Mouse (Mus musculus) intestine, embryonic 14.5 days (tissue): ENCODE measurements around the gene Lkaaear1. TPM values are rescaled to one million over a fixed set of nuclear protein-coding genes. Genes with fewer than 3 reads are reported as not detected.

Experiments used
- ATAC-seq: fragments of 200-750 bp; cut with Nextera tagmentation; replicated peaks from 2 replicates; pipeline ENCODE4 v1.8.0; 2017; ENCODE audit warnings: low read depth, moderate number of reproducible peaks, moderate TSS enrichment, moderate library complexity; ENCODE audit not compliant: low FRiP score, low TSS enrichment
- DNase-seq: peaks from one replicate; pipeline ENCODE4 v3.0.0-alpha.2; 2018; ENCODE audit warnings: low spot score
- H3K27ac ChIP-seq: fragments of 300-500 bp; sonication (generic); 2 replicates; pipeline ENCODE4 v1.5.1; 2014; ENCODE audit warnings: low read depth, mild to moderate bottlenecking, control low read depth
- H3K27me3 ChIP-seq: fragments of 300-500 bp; sonication (generic); replicated peaks from 2 replicates; pipeline ENCODE4 v1.6.1; 2014; ENCODE audit warnings: low read length, control low read depth; ENCODE audit not compliant: control insufficient read depth, insufficient read depth
- H3K36me3 ChIP-seq: fragments of 300-500 bp; sonication (generic); 2 replicates; pipeline ENCODE4 v1.6.1; 2014; ENCODE audit warnings: low read length, control low read depth; ENCODE audit not compliant: control insufficient read depth, insufficient read depth
- H3K4me1 ChIP-seq: fragments of 300-500 bp; sonication (generic); replicated peaks from 2 replicates; pipeline ENCODE4 v1.6.1; 2014; ENCODE audit warnings: low read length, control low read depth, mixed read lengths; ENCODE audit not compliant: control insufficient read depth, insufficient read depth
- H3K4me2 ChIP-seq: fragments of 300-500 bp; sonication (generic); 2 replicates; pipeline ENCODE4 v1.6.1; 2014; ENCODE audit warnings: low read length
- H3K4me3 ChIP-seq: fragments of 300-500 bp; sonication (generic); 2 replicates; pipeline ENCODE4 v1.5.1; 2014; ENCODE audit warnings: low read depth, low read length, control low read depth, mixed read lengths
- H3K9ac ChIP-seq: fragments of 300-500 bp; sonication (generic); 2 replicates; pipeline ENCODE4 v1.6.1; 2014; ENCODE audit warnings: mild to moderate bottlenecking, low read length
- H3K9me3 ChIP-seq: fragments of 300-500 bp; sonication (generic); 2 replicates; pipeline ENCODE4 v1.6.1; 2016; ENCODE audit warnings: low read length, control low read depth; ENCODE audit not compliant: control insufficient read depth
- WGBS: fragments of 180-500 bp; shearing (Covaris S2); extraction: QIAGEN DNeasy Blood & Tissue Kit; methylation state at CpG from one replicate; pipeline ENCODE4 v1.1.7; 2014; 5-methylcytosine and 5-hydroxymethylcytosine counted together
- polyA plus RNA-seq: library from polyadenylated mRNA; unstranded; fragments of >200 nt; fragmentation: Nextera tagmentation; extraction: Ambion mirVana; gene quantifications from 2 replicates; pipeline ENCODE4 v1.2.1, GENCODE M21; 2014

Gene Lkaaear1
- polyA plus RNA-seq, 1 experiment from 2014 or later, result not detected

- ATAC-seq (no peak), DNase-seq (no peak)
- H3K4me3 ChIP-seq, result no peak overlapping the region
- H3K4me1 ChIP-seq, result no peaks in the 10 kb centered on the region
- H3K36me3 ChIP-seq, result peaks cover 37% of the 10 kb centered on the region
- WGBS, result 83% methylated on average over 7 of the region's 7 CpGs
- H3K9me3 ChIP-seq, result no peaks in the 10 kb centered on the region
- no peak overlapping the region for H3K27ac ChIP-seq
- no peaks in the 10 kb centered on the region for H3K27me3 ChIP-seq
- no peak overlapping the region for H3K9ac ChIP-seq
- H3K4me2 ChIP-seq, result no peak overlapping the region
Observed at GRCm38 (mm10) chr2:181658528-181658927, 39.7 kb downstream of the Lkaaear1 start.

- DNase-seq (no peak), ATAC-seq (no peak)
- Histone ChIP-seq H3K4me3 (no peak overlapping the region), H3K4me2 (no peak overlapping the region), H3K9me3 (no peaks in the 10 kb centered on the region), H3K27ac (no peak overlapping the region), H3K4me1 (no peaks in the 10 kb centered on the region), H3K27me3 (no peaks in the 10 kb centered on the region), H3K9ac (no peak overlapping the region), H3K36me3 (peaks cover 48% of the 10 kb centered on the region)
- whole genome bisulfite sequencing, result 70% methylated on average over 2 of the region's 2 CpGs
Observed at GRCm38 (mm10) chr2:181657441-181657840, 40.8 kb downstream of the Lkaaear1 start.

GRCm38 (mm10) chr2:181656734-181657133 lies 41.5 kb downstream of the Lkaaear1 start, which contains the start of gene Gm29797:
Gene Gm29797, plus strand, starts transcription at chr2:181657034.
- H3K36me3 ChIP-seq, result peaks cover 55% of the 10 kb centered on the region

GRCm38 (mm10) chr2:181653523-181653922 lies 44.7 kb downstream of the Lkaaear1 start:
- 77% methylated on average over 1 of the region's 1 CpGs for whole genome bisulfite sequencing
- ATAC-seq, result peak; percentile 77
- Histone ChIP-seq H3K4me3 (no peak overlapping the region), H3K4me1 (no peaks in the 10 kb centered on the region), H3K9me3 (no peaks in the 10 kb centered on the region), H3K9ac (no peak overlapping the region), H3K4me2 (no peak overlapping the region), H3K27me3 (no peaks in the 10 kb centered on the region), H3K27ac (no peak overlapping the region), H3K36me3 (peaks cover 85% of the 10 kb centered on the region)
- no peak for DNase-seq

More at GRCm38 (mm10) chr2:181656734-181657133, 41.5 kb downstream of the Lkaaear1 start, which contains the start of gene Gm29797:
- WGBS, result 61% methylated on average over 3 of the region's 3 CpGs
- Histone ChIP-seq H3K4me1 (no peaks in the 10 kb centered on the region), H3K27ac (no peak within 1 kb of the TSS), H3K4me2 (no peak within 1 kb of the TSS), H3K9me3 (no peaks in the 10 kb centered on the region), H3K4me3 (no peak within 1 kb of the TSS), H3K9ac (no peak within 1 kb of the TSS), H3K27me3 (no peaks in the 10 kb centered on the region)
- no peak for DNase-seq
- no peak for ATAC-seq

GRCm38 (mm10) chr2:181653065-181653464 lies 45.2 kb downstream of the Lkaaear1 start:
- Histone ChIP-seq H3K4me1 (no peaks in the 10 kb centered on the region), H3K9ac (no peak overlapping the region), H3K9me3 (no peaks in the 10 kb centered on the region), H3K4me2 (no peak overlapping the region), H3K27me3 (no peaks in the 10 kb centered on the region), H3K27ac (no peak overlapping the region), H3K4me3 (no peak overlapping the region), H3K36me3 (peaks cover 90% of the 10 kb centered on the region)
- DNase-seq (no peak), ATAC-seq (peak; percentile 7; the same call in 1 of the 2 replicates)

- DNase-seq (no peak), ATAC-seq (no peak)
- Histone ChIP-seq H3K9ac (no peak overlapping the region), H3K4me3 (no peak overlapping the region), H3K4me1 (no peaks in the 10 kb centered on the region), H3K27me3 (no peaks in the 10 kb centered on the region), H3K9me3 (no peaks in the 10 kb centered on the region), H3K4me2 (no peak overlapping the region), H3K27ac (no peak overlapping the region), H3K36me3 (peaks cover 90% of the 10 kb centered on the region)
- WGBS, result 97% methylated on average over 10 of the region's 10 CpGs
Observed at GRCm38 (mm10) chr2:181648926-181649325, 49.3 kb downstream of the Lkaaear1 start.

Other genes with a start within 250 kb of the Lkaaear1 start
- 9.1 and 11.1 TPM in 2 replicates for gene Zbtb46, start 239.0 kb downstream of the Lkaaear1 start, polyA plus RNA-seq
- gene Abhd16b, start 205.2 kb downstream of the Lkaaear1 start, polyA plus RNA-seq, result 0.14 and 0.36 TPM in 2 replicates
- gene Tpd52l2, start 201.3 kb downstream of the Lkaaear1 start, polyA plus RNA-seq, result 152 and 172 TPM in 2 replicates
- gene Dnajc5, start 178.0 kb downstream of the Lkaaear1 start, polyA plus RNA-seq, result 79.4 and 79.8 TPM in 2 replicates
- 62.8 and 65.1 TPM in 2 replicates for gene Uckl1, start 113.5 kb downstream of the Lkaaear1 start, polyA plus RNA-seq
- 53.6 and 59.9 TPM in 2 replicates for gene Prpf6, start 106.6 kb downstream of the Lkaaear1 start, polyA plus RNA-seq
- gene Zfp512b, start 105.6 kb downstream of the Lkaaear1 start, polyA plus RNA-seq, result 35.0 TPM in 2 replicates
- 25.4 and 26.4 TPM in 2 replicates for gene Samd10, start 99.2 kb downstream of the Lkaaear1 start, polyA plus RNA-seq
- gene Gm29797, start 41.4 kb downstream of the Lkaaear1 start, polyA plus RNA-seq, result 1.2 and 2.5 TPM in 2 replicates
- 25.5 and 30.5 TPM in 2 replicates for gene Sox18, start 26.8 kb downstream of the Lkaaear1 start, polyA plus RNA-seq
- 24.7 and 25.3 TPM in 2 replicates for gene Tcea2, start 18.1 kb downstream of the Lkaaear1 start, polyA plus RNA-seq
- 64.2 and 68.9 TPM in 2 replicates for gene Rgs19, start 4.5 kb downstream of the Lkaaear1 start, polyA plus RNA-seq
- 1.8 and 2.8 TPM in 2 replicates for gene Oprl1, start 16.6 kb upstream of the Lkaaear1 start, polyA plus RNA-seq
- 4.1 and 4.3 TPM in 2 replicates for gene Myt1, start 64.9 kb upstream of the Lkaaear1 start, polyA plus RNA-seq
- gene Pcmtd2, start 139.4 kb upstream of the Lkaaear1 start, polyA plus RNA-seq, result 29.7 and 31.9 TPM in 2 replicates
- gene Polr3k, start 165.9 kb upstream of the Lkaaear1 start, polyA plus RNA-seq, result 84.2 and 88.2 TPM in 2 replicates